In the genomic region with DNA sequence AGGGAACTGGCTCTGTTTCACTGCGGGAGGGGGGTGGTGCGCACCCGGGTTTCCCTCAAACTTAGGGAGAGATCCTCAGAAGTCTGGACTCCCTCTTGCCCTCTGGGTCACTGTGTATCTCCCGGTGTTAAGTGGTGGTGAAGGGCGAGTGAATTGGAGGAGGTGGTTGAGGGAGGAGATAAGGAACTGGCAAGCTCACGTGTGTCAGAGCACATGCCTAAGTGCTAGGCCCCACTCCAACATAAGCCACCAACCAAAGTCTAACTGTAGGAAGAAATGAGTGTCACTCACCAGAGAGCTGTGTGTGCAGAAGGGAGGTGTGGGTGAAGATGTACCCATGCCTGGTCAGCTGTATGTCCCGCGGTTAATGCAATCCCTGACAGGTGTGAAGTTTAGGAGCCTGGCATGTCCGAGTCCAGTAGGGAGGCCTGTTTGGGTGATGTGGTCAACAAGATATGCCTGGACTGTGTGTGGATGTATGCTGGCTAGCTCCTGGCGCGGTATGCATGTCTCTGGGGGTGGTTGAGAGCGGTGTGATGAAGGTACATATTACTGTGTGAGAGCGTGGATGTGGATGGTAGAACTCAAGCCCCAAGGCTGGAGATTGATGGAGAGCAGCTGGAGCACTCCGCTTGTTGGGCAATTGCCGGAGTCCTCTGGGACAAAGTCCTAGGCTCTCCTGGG, we compare ENCODE assay signal across 8 mouse cellular contexts. TPM values are rescaled to one million over a fixed set of nuclear protein-coding genes. Genes with fewer than 3 reads are reported as not detected.
A peak's percentile ranks its signal among the peaks of the same experiment; 100 is the strongest.
DNase-seq lines count a peak whose midpoint lies in the region; ATAC-seq and TF ChIP-seq lines count a peak whose summit lies in the region.

No protein-coding gene starts in this region.

- H3K27me3 ChIP-seq in heart, adult 2 months (ENCODE audit: control insufficient read depth, insufficient read depth, low read length), result no peaks in the 10 kb centered on the region
- H3K27me3 ChIP-seq in limb, embryonic 14.5 days (ENCODE audit: control insufficient read depth, insufficient read depth, low read length), result no peaks in the 10 kb centered on the region
- H3K27me3 ChIP-seq in midbrain, embryonic 13.5 days, result no peaks in the 10 kb centered on the region

- no peaks in the 10 kb centered on the region for H3K9me3 ChIP-seq in limb, embryonic 14.5 days (ENCODE audit: control insufficient read depth, low read length)
- no peaks in the 10 kb centered on the region for H3K9me3 ChIP-seq in midbrain, embryonic 13.5 days

- H3K9ac ChIP-seq in heart, adult 2 months (ENCODE audit: low read depth, low read length), result peak overlapping the region; percentile 93
- H3K9ac ChIP-seq in limb, embryonic 14.5 days (ENCODE audit: low read depth, low read length, severe bottlenecking), result peak overlapping the region; percentile 69; the same call in 1 of the 2 replicates
- peak overlapping the region; percentile 78 for H3K9ac ChIP-seq in midbrain, embryonic 13.5 days (replicated peaks)

- intact Hi-C loops in heart, adult 2 months (cut with DNase I), result loop anchor here (1.0 to 5.0 kb wide), 3 partner anchors 19 to 89 kb away; partner anchors contain the start of genes Med8 and Szt2
- intact Hi-C loops in heart, postnatal 14 days (cut with DNase I), result loop anchor here (5.0 kb wide), 1 partner anchor 59 kb away; no protein-coding TSS in a partner anchor
- intact Hi-C loops in left cerebral cortex, postnatal 36 days (cut with DNase I), result no loop called here

- peak overlapping the region; percentile 65 for H3K4me3 ChIP-seq in heart, adult 2 months
- H3K4me3 ChIP-seq in cortical plate, adult 2 months (ENCODE audit: insufficient read depth, low read length), result peak overlapping the region; percentile 42
- H3K4me3 ChIP-seq in limb, embryonic 14.5 days (replicated peaks; ENCODE audit: low read length), result peak overlapping the region; percentile 66
- H3K4me3 ChIP-seq in midbrain, embryonic 13.5 days (replicated peaks), result peak overlapping the region; percentile 57

- no peak for TF ChIP-seq CTCF in heart, adult 2 months (IDR thresholded peaks at IDR 0.05)
- no peak for TF ChIP-seq CTCF in cortical plate, adult 2 months (IDR thresholded peaks at IDR 0.05; ENCODE audit: extremely low read depth, insufficient read depth, low read length)

- peak; percentile 50 to 58 for DNase-seq in heart, adult 2 months
- no peak for DNase-seq in heart, postnatal 4 days
- DNase-seq in heart, postnatal 14 days, result peak; percentile 26 to 30
- no peak for DNase-seq in limb, embryonic 14.5 days (ENCODE audit: low spot score)
- no peak for DNase-seq in left cerebral cortex, postnatal 36 days (ENCODE audit: low spot score in 2 of 2)
- DNase-seq in right cerebral cortex, postnatal 25 days, result no peak

- no peaks in the 10 kb centered on the region; the same call in 1 of the 2 replicates for H3K79me2 ChIP-seq in heart, adult 2 months (replicated peaks; ENCODE audit: control insufficient read depth, insufficient read depth, low read length)

- H3K27ac ChIP-seq in heart, adult 2 months, result peak overlapping the region; percentile 97
- H3K27ac ChIP-seq in cortical plate, adult 2 months (ENCODE audit: insufficient read depth, low read length), result peak overlapping the region; percentile 78; the same call in 1 of the 2 replicates
- 0 out of 2 replicates have a peak overlapping the region, but pooled peaks have one; percentile 2 for H3K27ac ChIP-seq in limb, embryonic 14.5 days (replicated peaks; ENCODE audit: low read depth, low read length)
- peak overlapping the region; percentile 70; the same call in 1 of the 2 replicates for H3K27ac ChIP-seq in midbrain, embryonic 13.5 days

- no peaks in the 10 kb centered on the region for H3K36me3 ChIP-seq in heart, adult 2 months (ENCODE audit: control insufficient read depth, insufficient read depth, low read length)
- peaks cover 33% of the 10 kb centered on the region for H3K36me3 ChIP-seq in limb, embryonic 14.5 days (ENCODE audit: control insufficient read depth, insufficient read depth, low read length)
- H3K36me3 ChIP-seq in midbrain, embryonic 13.5 days, result peaks cover 37% of the 10 kb centered on the region

- TF ChIP-seq EP300 in heart, adult 2 months (IDR thresholded peaks at IDR 0.05; ENCODE audit: insufficient read depth, low read depth, low read length), result 0 out of 2 replicates have a peak, but pooled peaks have one; percentile 3

- peak overlapping the region; percentile 90 for H3K4me2 ChIP-seq in limb, embryonic 14.5 days (replicated peaks; ENCODE audit: low read depth, low read length, severe bottlenecking)
- peak overlapping the region; percentile 62 for H3K4me2 ChIP-seq in midbrain, embryonic 13.5 days (replicated peaks)

- 32% methylated on average over 15 of the region's 15 CpGs for WGBS in heart, adult 2 months
- 30% methylated on average over 15 of the region's 15 CpGs for WGBS in limb, embryonic 14.5 days
- 59% methylated on average over 15 of the region's 15 CpGs for WGBS in midbrain, embryonic 13.5 days

- H3K4me1 ChIP-seq in heart, adult 2 months (ENCODE audit: control insufficient read depth, insufficient read depth, low read length), result peaks cover 6% of the 10 kb centered on the region
- peaks cover 2% of the 10 kb centered on the region; the same call in 1 of the 2 replicates for H3K4me1 ChIP-seq in cortical plate, adult 2 months (ENCODE audit: control insufficient read depth, insufficient read depth, low read length)
- H3K4me1 ChIP-seq in limb, embryonic 14.5 days (ENCODE audit: control insufficient read depth, insufficient read depth, low read length), result peaks cover 21% of the 10 kb centered on the region
- peaks cover 30% of the 10 kb centered on the region for H3K4me1 ChIP-seq in midbrain, embryonic 13.5 days (replicated peaks)

- TF ChIP-seq POLR2A in heart, adult 2 months (IDR thresholded peaks at IDR 0.05; ENCODE audit: insufficient read depth, low read depth, low read length), result no peak
- no peak for TF ChIP-seq POLR2A in cortical plate, adult 2 months (IDR thresholded peaks at IDR 0.05; ENCODE audit: extremely low read depth, insufficient read depth, low read length)
- TF ChIP-seq POLR2A in limb, embryonic 14.5 days (IDR thresholded peaks at IDR 0.05; ENCODE audit: borderline replicate concordance, extremely low read depth, insufficient read depth, insufficient read length), result no peak

- no peak for ATAC-seq in limb, embryonic 14.5 days (ENCODE audit: low FRiP score, low read depth)
- peak; percentile 12 for ATAC-seq in midbrain, embryonic 13.5 days

RNA-seq across cellular contexts. Expression of gene Elovl1, which starts 0.8 kb away (rescaled TPM):
- 10 to 100 TPM; 16.4 to 17.5 TPM for total RNA-seq in heart, adult 2 months (2021)
- 66.4 and 74.4 TPM in 2 replicates for polyA plus RNA-seq in heart, adult 2 months (2012; rRNA removed)
- 10 to 100 TPM; 38.0 to 44.4 TPM for total RNA-seq in heart, postnatal 4 days (2021)
- 69.3 and 79.4 TPM in 2 replicates for polyA plus RNA-seq in cortical plate, adult 2 months (2012; rRNA removed)
- total RNA-seq in heart, postnatal 14 days (2021), result 10 to 100 TPM; 25.4 to 30.1 TPM
- polyA plus RNA-seq in limb, embryonic 14.5 days (2012; rRNA removed), result 147 and 170 TPM in 2 replicates
- polyA plus RNA-seq in limb, embryonic 14.5 days (2014; fragmentation: Nextera tagmentation; extraction: Ambion mirVana), result 106 and 135 TPM in 2 replicates
- polyA plus RNA-seq in midbrain, embryonic 13.5 days (2015; fragmentation: Nextera tagmentation; extraction: Ambion mirVana), result 25.8 and 25.9 TPM in 2 replicates
- 10 to 100 TPM; 21.9 to 24.3 TPM for total RNA-seq in left cerebral cortex, postnatal 36 days (2021)

RNA-seq across cellular contexts. Expression of gene Cdc20, which starts 8.5 kb away (rescaled TPM):
- total RNA-seq in heart, adult 2 months (2021), result under 1 TPM; 0.76 to 0.96 TPM
- 1.6 and 2.3 TPM in 2 replicates for polyA plus RNA-seq in heart, adult 2 months (2012; rRNA removed)
- 10 to 100 TPM; 68.2 to 73.1 TPM for total RNA-seq in heart, postnatal 4 days (2021)
- polyA plus RNA-seq in cortical plate, adult 2 months (2012; rRNA removed), result 1.7 and 2.3 TPM in 2 replicates
- 10 to 100 TPM in 1 of 2 experiments, 1 to 10 TPM in 1; 8.3 to 12.5 TPM for total RNA-seq in heart, postnatal 14 days (2021)
- 144 and 152 TPM in 2 replicates for polyA plus RNA-seq in limb, embryonic 14.5 days (2012; rRNA removed)
- polyA plus RNA-seq in limb, embryonic 14.5 days (2014; fragmentation: Nextera tagmentation; extraction: Ambion mirVana), result 189 and 198 TPM in 2 replicates
- 105 TPM in 2 replicates for polyA plus RNA-seq in midbrain, embryonic 13.5 days (2015; fragmentation: Nextera tagmentation; extraction: Ambion mirVana)
- 1 to 10 TPM; 1.3 to 1.6 TPM for total RNA-seq in left cerebral cortex, postnatal 36 days (2021)

RNA-seq across cellular contexts. Expression of gene Med8, which starts 19.5 kb away (rescaled TPM):
- 10 to 100 TPM; 41.0 to 42.5 TPM for total RNA-seq in heart, adult 2 months (2021)
- polyA plus RNA-seq in heart, adult 2 months (2012; rRNA removed), result 19.0 and 20.8 TPM in 2 replicates
- 10 to 100 TPM; 60.2 to 60.5 TPM for total RNA-seq in heart, postnatal 4 days (2021)
- 58.6 and 59.8 TPM in 2 replicates for polyA plus RNA-seq in cortical plate, adult 2 months (2012; rRNA removed)
- total RNA-seq in heart, postnatal 14 days (2021), result 10 to 100 TPM; 39.3 to 47.0 TPM
- polyA plus RNA-seq in limb, embryonic 14.5 days (2012; rRNA removed), result 60.2 and 79.0 TPM in 2 replicates
- 94.4 and 96.3 TPM in 2 replicates for polyA plus RNA-seq in limb, embryonic 14.5 days (2014; fragmentation: Nextera tagmentation; extraction: Ambion mirVana)
- polyA plus RNA-seq in midbrain, embryonic 13.5 days (2015; fragmentation: Nextera tagmentation; extraction: Ambion mirVana), result 124 and 130 TPM in 2 replicates
- 10 to 100 TPM; 55.6 to 62.5 TPM for total RNA-seq in left cerebral cortex, postnatal 36 days (2021)

RNA-seq across cellular contexts. Expression of gene Szt2, which starts 19.6 kb away (rescaled TPM):
- total RNA-seq in heart, adult 2 months (2021), result 10 to 100 TPM; 10.1 to 11.1 TPM
- polyA plus RNA-seq in heart, adult 2 months (2012; rRNA removed), result 15.3 and 15.5 TPM in 2 replicates
- total RNA-seq in heart, postnatal 4 days (2021), result 10 to 100 TPM; 17.1 to 17.7 TPM
- polyA plus RNA-seq in cortical plate, adult 2 months (2012; rRNA removed), result 33.4 and 38.6 TPM in 2 replicates
- total RNA-seq in heart, postnatal 14 days (2021), result 10 to 100 TPM; 14.7 TPM
- 37.2 and 47.6 TPM in 2 replicates for polyA plus RNA-seq in limb, embryonic 14.5 days (2012; rRNA removed)
- polyA plus RNA-seq in limb, embryonic 14.5 days (2014; fragmentation: Nextera tagmentation; extraction: Ambion mirVana), result 11.7 and 12.4 TPM in 2 replicates
- polyA plus RNA-seq in midbrain, embryonic 13.5 days (2015; fragmentation: Nextera tagmentation; extraction: Ambion mirVana), result 11.0 and 11.4 TPM in 2 replicates
- total RNA-seq in left cerebral cortex, postnatal 36 days (2021), result 10 to 100 TPM; 30.0 to 46.8 TPM

RNA-seq across cellular contexts. Expression of gene Mpl, which starts 28.6 kb away (rescaled TPM):
- total RNA-seq in heart, adult 2 months (2021), result 1 to 10 TPM in 1 of 2 experiments, under 1 TPM in 1; 0.31 to 1.5 TPM
- 0.67 and 1.3 TPM in 2 replicates for polyA plus RNA-seq in heart, adult 2 months (2012; rRNA removed)
- under 1 TPM in 1 of 2 experiments, not detected in 1; 0.14 TPM for total RNA-seq in heart, postnatal 4 days (2021)
- 1.4 and 1.5 TPM in 2 replicates for polyA plus RNA-seq in cortical plate, adult 2 months (2012; rRNA removed)
- total RNA-seq in heart, postnatal 14 days (2021), result under 1 TPM; 0.10 to 0.17 TPM
- 0.23 and 0.51 TPM in 2 replicates for polyA plus RNA-seq in limb, embryonic 14.5 days (2012; rRNA removed)
- polyA plus RNA-seq in limb, embryonic 14.5 days (2014; fragmentation: Nextera tagmentation; extraction: Ambion mirVana), result 0.12 and 0.41 TPM in 2 replicates
- 0.19 TPM in 2 replicates for polyA plus RNA-seq in midbrain, embryonic 13.5 days (2015; fragmentation: Nextera tagmentation; extraction: Ambion mirVana)
- total RNA-seq in left cerebral cortex, postnatal 36 days (2021), result under 1 TPM; 0.79 to 0.94 TPM

Comparison
In these comparisons a context has a peak if more than half of its experiments do, and no peak if none do; other contexts are left out.
1. DNase-seq: peak in heart, adult 2 months (2 of 2) and heart, postnatal 14 days (2 of 2); none in heart, postnatal 4 days (single experiment), limb, embryonic 14.5 days (single experiment), left cerebral cortex, postnatal 36 days (0 of 2) and right cerebral cortex, postnatal 25 days (single experiment).
2. RNA of gene Cdc20, which starts 8.5 kb away (total RNA-seq): 68.2 to 73.1 TPM in heart, postnatal 4 days; 8.3 to 12.5 TPM in heart, postnatal 14 days, 1.3 to 1.6 TPM in left cerebral cortex, postnatal 36 days and 0.76 to 0.96 TPM in heart, adult 2 months; every median in the first group is over 4 times any median in the second.
3. H3K27ac ChIP-seq: peak in every context shown above with its lines; median percentile 97 in heart, adult 2 months; 78 in cortical plate, adult 2 months; 70 in midbrain, embryonic 13.5 days; 2 in limb, embryonic 14.5 days.
4. Peak in every context shown above with its lines, with median percentiles within 50 percentile points of each other: H3K4me3 ChIP-seq and H3K9ac ChIP-seq.